In genomic region chr6:121116434-121116833, GRCm38 (mm10) we compare ENCODE assay signal across 18 mouse cellular contexts. TPM values are rescaled to one million over a fixed set of nuclear protein-coding genes. Genes with fewer than 3 reads are reported as not detected.
DNase-seq lines count a peak whose midpoint lies in the region; ATAC-seq lines count a peak whose summit lies in the region.
"Had no signal": no experiment of that assay in that cellular context is flagged by ENCODE, and none has a peak within 500 bp of the region (broad histone marks: within the 10 kb centered on the region; RNA-seq: fewer than 3 reads in every experiment).

No protein-coding gene starts in this region.

- no peak overlapping the region for H3K9ac ChIP-seq in liver, embryonic 16.5 days (ENCODE audit: low read depth, low read length)
- no peak overlapping the region for H3K9ac ChIP-seq in forebrain, embryonic 14.5 days (ENCODE audit: low read length)
- H3K9ac ChIP-seq: forebrain, embryonic 15.5 days; hindbrain, embryonic 12.5 days had no signal

- 35% methylated on average over 10 of the region's 10 CpGs for WGBS in liver, embryonic 16.5 days (ENCODE audit: insufficient replicate concordance)
- 75% methylated on average over 10 of the region's 10 CpGs for WGBS in forebrain, embryonic 10.5 days
- WGBS in forebrain, embryonic 14.5 days = 83% methylated on average over 10 of the region's 10 CpGs

- H3K9me3 ChIP-seq in liver, embryonic 16.5 days (replicated peaks; ENCODE audit: control insufficient read depth, low read length) = no peaks in the 10 kb centered on the region
- no peaks in the 10 kb centered on the region for H3K9me3 ChIP-seq in forebrain, embryonic 10.5 days
- H3K9me3 ChIP-seq in forebrain, embryonic 14.5 days (replicated peaks; ENCODE audit: control insufficient read depth, low read length) = no peaks in the 10 kb centered on the region
- H3K9me3 ChIP-seq: embryonic facial prominence, embryonic 10.5 days; forebrain, embryonic 15.5 days; heart, embryonic 10.5 days; hindbrain, embryonic 12.5 days had no signal

- peak; percentile 23 for DNase-seq in embryo, embryonic 10 days (ENCODE audit: low spot score)
- DNase-seq in embryo, embryonic 10.5 days (ENCODE audit: low spot score) = no peak
- DNase-seq in 416B (ENCODE audit: low read depth) = peak; percentile 76
- DNase-seq in forebrain, embryonic 10.5 days (ENCODE audit: extremely low spot score, low spot score) = no peak
- DNase-seq in forebrain, embryonic 14.5 days (ENCODE audit: low spot score) = no peak
- DNase-seq: adrenal gland, postnatal 10 days; cerebellum, adult 11 months; cerebellum, adult 8-10 months; gastrocnemius, postnatal 36 days; heart, adult 18-20 months; heart, postnatal 10 days; heart, postnatal 4 days had no signal

- H3K27ac ChIP-seq in liver, embryonic 16.5 days (ENCODE audit: low read length) = no peak overlapping the region
- no peak overlapping the region for H3K27ac ChIP-seq in forebrain, embryonic 10.5 days
- H3K27ac ChIP-seq in forebrain, embryonic 14.5 days (ENCODE audit: low read depth, low read length) = no peak overlapping the region
- H3K27ac ChIP-seq: embryonic facial prominence, embryonic 10.5 days; forebrain, embryonic 15.5 days; heart, embryonic 10.5 days; hindbrain, embryonic 12.5 days had no signal

- no peaks in the 10 kb centered on the region for H3K36me3 ChIP-seq in liver, embryonic 16.5 days (ENCODE audit: control insufficient read depth, insufficient read depth)
- no peaks in the 10 kb centered on the region for H3K36me3 ChIP-seq in forebrain, embryonic 10.5 days (replicated peaks)
- H3K36me3 ChIP-seq in forebrain, embryonic 14.5 days (ENCODE audit: control insufficient read depth, insufficient read depth, low read length) = no peaks in the 10 kb centered on the region
- H3K36me3 ChIP-seq: embryonic facial prominence, embryonic 10.5 days; forebrain, embryonic 15.5 days; heart, embryonic 10.5 days; hindbrain, embryonic 12.5 days had no signal

- H3K27me3 ChIP-seq in liver, embryonic 16.5 days (ENCODE audit: control insufficient read depth, insufficient read depth, low read depth, low read length) = no peaks in the 10 kb centered on the region
- no peaks in the 10 kb centered on the region for H3K27me3 ChIP-seq in forebrain, embryonic 10.5 days (ENCODE audit: poor library complexity, severe bottlenecking)
- H3K27me3 ChIP-seq in forebrain, embryonic 14.5 days (replicated peaks; ENCODE audit: control insufficient read depth, insufficient read depth, low read length) = no peaks in the 10 kb centered on the region
- H3K27me3 ChIP-seq: forebrain, embryonic 15.5 days; hindbrain, embryonic 12.5 days had no signal

- no peak overlapping the region for H3K4me3 ChIP-seq in liver, embryonic 16.5 days (ENCODE audit: low read depth, low read length)
- H3K4me3 ChIP-seq in forebrain, embryonic 10.5 days = no peak overlapping the region
- no peak overlapping the region for H3K4me3 ChIP-seq in forebrain, embryonic 14.5 days (ENCODE audit: low read depth, low read length)
- H3K4me3 ChIP-seq: embryonic facial prominence, embryonic 10.5 days; forebrain, embryonic 15.5 days; heart, embryonic 10.5 days; hindbrain, embryonic 12.5 days had no signal

- peak; percentile 12; the same call in 1 of the 2 replicates for ATAC-seq in liver, embryonic 16.5 days (ENCODE audit: low read depth)
- peak; percentile 77 for ATAC-seq in megakaryocyte progenitor cell, adult 5-6 weeks (replicated peaks; ENCODE audit: poor library complexity)
- ATAC-seq in forebrain, embryonic 14.5 days = no peak
- ATAC-seq: forebrain, embryonic 15.5 days had no signal

- peaks cover 19% of the 10 kb centered on the region for H3K4me1 ChIP-seq in liver, embryonic 16.5 days (ENCODE audit: control insufficient read depth, low read depth, low read length)
- H3K4me1 ChIP-seq in forebrain, embryonic 10.5 days = peaks cover 19% of the 10 kb centered on the region
- H3K4me1 ChIP-seq in forebrain, embryonic 14.5 days (ENCODE audit: control insufficient read depth, insufficient read depth, low read length) = no peaks in the 10 kb centered on the region
- H3K4me1 ChIP-seq: forebrain, embryonic 15.5 days had no signal

- no peak overlapping the region for H3K4me2 ChIP-seq in liver, embryonic 16.5 days (ENCODE audit: low read depth, low read length)
- H3K4me2 ChIP-seq in forebrain, embryonic 14.5 days (ENCODE audit: low read length) = no peak overlapping the region
- H3K4me2 ChIP-seq: forebrain, embryonic 15.5 days; hindbrain, embryonic 12.5 days had no signal

RNA-seq across cellular contexts. Expression of gene Mical3, which starts 14.4 kb away (rescaled TPM):
- polyA plus RNA-seq in liver, embryonic 16.5 days (2015; fragmentation: Nextera tagmentation; extraction: Ambion mirVana) = 9.2 and 9.3 TPM in 2 replicates
- 11.3 and 16.1 TPM in 2 replicates for total RNA-seq in megakaryocyte progenitor cell, adult 5-6 weeks (2015)
- 7.4 and 8.3 TPM in 2 replicates for total RNA-seq in megakaryocyte progenitor cell, adult 5-6 weeks (2017)
- polyA plus RNA-seq in forebrain, embryonic 10.5 days (2016; fragmentation: Nextera tagmentation; extraction: Ambion mirVana) = 8.4 and 9.0 TPM in 2 replicates
- polyA plus RNA-seq in forebrain, embryonic 14.5 days (2014; fragmentation: Nextera tagmentation; extraction: Ambion mirVana) = 19.4 and 34.0 TPM in 2 replicates

Comparison
In these comparisons a context has a peak if more than half of its experiments do, and no peak if none do; other contexts are left out.
1. DNase-seq: peak in embryo, embryonic 10 days (single experiment) and 416B (single experiment); none in embryo, embryonic 10.5 days (single experiment), forebrain, embryonic 10.5 days (single experiment) and forebrain, embryonic 14.5 days (single experiment).